Mouse (Mus musculus) heart, embryonic 14.5 days (tissue): ENCODE data around the gene Cxcl17. TPM values are rescaled to one million over a fixed set of nuclear protein-coding genes. Genes with fewer than 3 reads are reported as not detected.

Experiments
- ATAC-seq: fragments of 200-750 bp; cut with Nextera tagmentation; 2 replicates; pipeline ENCODE4 v1.8.0; 2017; ENCODE audit warnings: low read depth, moderate TSS enrichment; ENCODE audit not compliant: insufficient number of reproducible peaks, insufficient read depth, low FRiP score
- H3K27ac ChIP-seq, 2 experiments: fragments of 200-500 bp in 1 of 2; fragments of 300-500 bp in 1 of 2; sonication (generic) in 1 of 2; replicated peaks in 1 of 2; 2 replicates each; pipeline ENCODE4 v1.5.1; 2012 to 2014; ENCODE audit warnings: low read depth in 2 of 2, low read length in 2 of 2, control low read depth in 1 of 2, mild to moderate bottlenecking in 1 of 2, mixed read lengths in 1 of 2; ENCODE audit not compliant: control insufficient read depth in 1 of 2, insufficient read depth in 1 of 2
- H3K27me3 ChIP-seq: fragments of 300-500 bp; sonication (generic); 2 replicates; pipeline ENCODE4 v1.6.1; 2014; ENCODE audit warnings: mild to moderate bottlenecking, low read length, control low read depth; ENCODE audit not compliant: control insufficient read depth, insufficient read depth
- H3K36me3 ChIP-seq: fragments of 300-500 bp; sonication (generic); 2 replicates; pipeline ENCODE4 v1.6.1; 2014; ENCODE audit warnings: mild to moderate bottlenecking, control low read depth, low read length, mixed read lengths; ENCODE audit not compliant: control insufficient read depth, insufficient read depth
- H3K4me1 ChIP-seq, 2 experiments: fragments of 200-500 bp in 1 of 2; fragments of 300-500 bp in 1 of 2; sonication (generic) in 1 of 2; 2 replicates each; pipeline ENCODE4 v1.6.1; 2012 to 2014; ENCODE audit warnings: low read length in 2 of 2, control low read depth in 1 of 2, mixed read lengths in 1 of 2; ENCODE audit not compliant: control insufficient read depth in 2 of 2, insufficient read depth in 2 of 2
- H3K4me2 ChIP-seq: fragments of 300-500 bp; sonication (generic); 2 replicates; pipeline ENCODE4 v1.6.1; 2014; ENCODE audit warnings: mild to moderate bottlenecking, low read length
- H3K4me3 ChIP-seq, 2 experiments: fragments of 200-500 bp in 1 of 2; fragments of 300-500 bp in 1 of 2; sonication (generic) in 1 of 2; 2 replicates each; pipeline ENCODE4 v1.5.1; 2012 to 2014; ENCODE audit warnings: low read length in 2 of 2, mild to moderate bottlenecking in 2 of 2, control low read depth in 1 of 2, low read depth in 1 of 2, moderate library complexity in 1 of 2; ENCODE audit not compliant: control insufficient read depth in 1 of 2, insufficient read depth in 1 of 2
- H3K9ac ChIP-seq: fragments of 300-500 bp; sonication (generic); 2 replicates; pipeline ENCODE4 v1.6.1; 2014; ENCODE audit warnings: mild to moderate bottlenecking, low read length
- H3K9me3 ChIP-seq: fragments of 300-500 bp; sonication (generic); 2 replicates; pipeline ENCODE4 v1.6.1; 2016; ENCODE audit warnings: low read length, control low read depth; ENCODE audit not compliant: control insufficient read depth
- WGBS: fragments of 180-500 bp; shearing (Covaris S2); extraction: QIAGEN DNeasy Blood & Tissue Kit; methylation state at CpG from one replicate; pipeline ENCODE4 v1.1.7; 2014; 5-methylcytosine and 5-hydroxymethylcytosine counted together
- polyA plus RNA-seq: library from polyadenylated mRNA; unstranded; fragments of >200 nt; fragmentation: Nextera tagmentation; extraction: Ambion mirVana; gene quantifications from 2 replicates; pipeline ENCODE4 v1.2.1, GENCODE M21; 2014

Cxcl17 gene
- polyA plus RNA-seq, 1 experiment from 2014 or later, result 0.28 TPM

- H3K4me1 ChIP-seq, result peaks cover 26 to 39% of the 10 kb centered on the region in 2 experiments
- H3K9ac ChIP-seq, result no peak overlapping the region
- no peak overlapping the region for H3K4me2 ChIP-seq
- H3K27me3 ChIP-seq, result no peaks in the 10 kb centered on the region
- peaks cover 50% of the 10 kb centered on the region for H3K36me3 ChIP-seq
- H3K9me3 ChIP-seq, result no peaks in the 10 kb centered on the region
- H3K4me3 ChIP-seq, result no peak overlapping the region
- ATAC-seq, result no peak
- H3K27ac ChIP-seq, result no peak overlapping the region
Observed at GRCm38 (mm10) chr7:25382541-25382940, 30.1 kb downstream of the Cxcl17 start.

- WGBS, result 41% methylated on average over 3 of the region's 3 CpGs
- no peak for ATAC-seq
- Histone ChIP-seq H3K36me3 (peaks cover 44% of the 10 kb centered on the region), H3K4me3 (no peak overlapping the region), H3K9me3 (no peaks in the 10 kb centered on the region), H3K27ac (no peak overlapping the region), H3K4me2 (no peak overlapping the region), H3K9ac (no peak overlapping the region), H3K4me1 (peaks cover 28 to 36% of the 10 kb centered on the region in 2 experiments), H3K27me3 (no peaks in the 10 kb centered on the region)
Observed at GRCm38 (mm10) chr7:25381284-25381680, 31.4 kb downstream of the Cxcl17 start.

- Histone ChIP-seq H3K4me1 (peaks cover 23 to 32% of the 10 kb centered on the region in 2 experiments), H3K4me2 (peak overlapping the region; percentile 87), H3K9ac (peak overlapping the region; percentile 75; the same call in 1 of the 2 replicates), H3K36me3 (peaks cover 43% of the 10 kb centered on the region), H3K27ac (no peak overlapping the region), H3K4me3 (peak overlapping the region in 1 of 2 experiments; percentile 44; a peak in 3 of 4 replicates), H3K27me3 (no peaks in the 10 kb centered on the region), H3K9me3 (no peaks in the 10 kb centered on the region)
- 50% methylated on average over 18 of the region's 18 CpGs for WGBS
- ATAC-seq, result no peak
Observed at GRCm38 (mm10) chr7:25380392-25381283, 32.0 kb downstream of the Cxcl17 start.

- peak overlapping the region; percentile 44 for H3K4me3 ChIP-seq
- H3K27ac ChIP-seq, result peak overlapping the region in 1 of 2 experiments; percentile 30; a peak in 2 of 4 replicates
- ATAC-seq, result peak; percentile 33
- H3K4me2 ChIP-seq, result peak overlapping the region; percentile 87
- H3K9me3 ChIP-seq, result no peaks in the 10 kb centered on the region
- peaks cover 34% of the 10 kb centered on the region for H3K36me3 ChIP-seq
- 3% methylated on average over 42 of the region's 42 CpGs for WGBS
- H3K27me3 ChIP-seq, result no peaks in the 10 kb centered on the region
- peak overlapping the region; percentile 75 for H3K9ac ChIP-seq
- H3K4me1 ChIP-seq, result peaks cover 18 to 27% of the 10 kb centered on the region in 2 experiments
Observed at GRCm38 (mm10) chr7:25379551-25380351, 32.9 kb downstream of the Cxcl17 start.

- H3K9me3 ChIP-seq, result no peaks in the 10 kb centered on the region
- H3K4me1 ChIP-seq, result peaks cover 18 to 27% of the 10 kb centered on the region in 2 experiments
- ATAC-seq, result no peak
- H3K27me3 ChIP-seq, result no peaks in the 10 kb centered on the region
- no peak overlapping the region for H3K4me3 ChIP-seq
- H3K4me2 ChIP-seq, result no peak overlapping the region
- H3K9ac ChIP-seq, result no peak overlapping the region
- no peak overlapping the region for H3K27ac ChIP-seq
- 82% methylated on average over 13 of the region's 13 CpGs for WGBS
- H3K36me3 ChIP-seq, result peaks cover 21% of the 10 kb centered on the region
Observed at GRCm38 (mm10) chr7:25378181-25379100, 34.2 kb downstream of the Cxcl17 start.

GRCm38 (mm10) chr7:25377100-25377700 lies 35.5 kb downstream of the Cxcl17 start:
- H3K27ac ChIP-seq, result peak overlapping the region; percentile 4 to 20; a peak in 2 of 4 replicates
- H3K4me1 ChIP-seq, result peaks cover 18 to 27% of the 10 kb centered on the region in 2 experiments
- H3K9ac ChIP-seq, result no peak overlapping the region
- WGBS, result 32% methylated on average over 8 of the region's 8 CpGs
- H3K4me3 ChIP-seq, result peak overlapping the region; percentile 41 to 64
- peaks cover 10% of the 10 kb centered on the region for H3K36me3 ChIP-seq
- no peaks in the 10 kb centered on the region for H3K27me3 ChIP-seq
- no peak for ATAC-seq
- peak overlapping the region; percentile 60 for H3K4me2 ChIP-seq
- no peaks in the 10 kb centered on the region for H3K9me3 ChIP-seq
